Mouse (Mus musculus): ENCODE results near the gene Dpm1. TPM values are rescaled to one million over a fixed set of nuclear protein-coding genes. Genes with fewer than 3 reads are reported as not detected.

Gene Dpm1
- total RNA-seq, 2 experiments from 2014 or later = 5.4 to 44.0 TPM

GRCm38 (mm10) chr2:168230773-168231470 lies 531 bp upstream of the Dpm1 start:
- no peak for ATAC-seq (replicated peaks; ENCODE audit: low FRiP score, poor library complexity, severe bottlenecking)

- peak; percentile 32; the same call in 1 of the 2 replicates for ATAC-seq (replicated peaks; ENCODE audit: low FRiP score, poor library complexity, severe bottlenecking)
Measured at GRCm38 (mm10) chr2:168229116-168230025, 1.0 kb downstream of the Dpm1 start.

GRCm38 (mm10) chr2:168223326-168223725 lies 7.1 kb downstream of the Dpm1 start:
- ATAC-seq (replicated peaks; ENCODE audit: low FRiP score, poor library complexity, severe bottlenecking) = no peak

- no peak for ATAC-seq (replicated peaks; ENCODE audit: low FRiP score, poor library complexity, severe bottlenecking)
Measured at GRCm38 (mm10) chr2:168213788-168214397, 16.5 kb downstream of the Dpm1 start.

- ATAC-seq (replicated peaks; ENCODE audit: low FRiP score, poor library complexity, severe bottlenecking) = no peak
Measured at GRCm38 (mm10) chr2:168207883-168208282, 22.5 kb downstream of the Dpm1 start.

- ATAC-seq (replicated peaks; ENCODE audit: low FRiP score, poor library complexity, severe bottlenecking) = peak; percentile 91
Measured at GRCm38 (mm10) chr2:168206725-168207644, 23.4 kb downstream of the Dpm1 start, which contains the start of gene Adnp. Gene Adnp (minus strand): TSS chr2:168207112.

- ATAC-seq (replicated peaks; ENCODE audit: low FRiP score, poor library complexity, severe bottlenecking) = peak; percentile 8; the same call in 1 of the 2 replicates
Measured at GRCm38 (mm10) chr2:168205681-168206631, 24.4 kb downstream of the Dpm1 start.

- peak; percentile 75 for ATAC-seq (replicated peaks; ENCODE audit: low FRiP score, poor library complexity, severe bottlenecking)
Measured at GRCm38 (mm10) chr2:168205265-168205664, 25.1 kb downstream of the Dpm1 start.

GRCm38 (mm10) chr2:168204476-168204999 lies 25.9 kb downstream of the Dpm1 start:
- no peak for ATAC-seq (replicated peaks; ENCODE audit: low FRiP score, poor library complexity, severe bottlenecking)

GRCm38 (mm10) chr2:168200014-168200691 lies 30.2 kb downstream of the Dpm1 start:
- no peak for ATAC-seq (replicated peaks; ENCODE audit: low FRiP score, poor library complexity, severe bottlenecking)

- ATAC-seq (replicated peaks; ENCODE audit: low FRiP score, poor library complexity, severe bottlenecking) = no peak
Measured at GRCm38 (mm10) chr2:168199476-168199875, 30.9 kb downstream of the Dpm1 start.

- no peak for ATAC-seq (replicated peaks; ENCODE audit: low FRiP score, poor library complexity, severe bottlenecking)
Measured at GRCm38 (mm10) chr2:168198421-168198820, 32.0 kb downstream of the Dpm1 start.

GRCm38 (mm10) chr2:168195721-168196120 lies 34.7 kb downstream of the Dpm1 start:
- ATAC-seq (replicated peaks; ENCODE audit: low FRiP score, poor library complexity, severe bottlenecking) = no peak

GRCm38 (mm10) chr2:168193685-168194084 lies 36.7 kb downstream of the Dpm1 start:
- ATAC-seq (replicated peaks; ENCODE audit: low FRiP score, poor library complexity, severe bottlenecking) = no peak

GRCm38 (mm10) chr2:168191856-168192255 lies 38.5 kb downstream of the Dpm1 start:
- no peak for ATAC-seq (replicated peaks; ENCODE audit: low FRiP score, poor library complexity, severe bottlenecking)

GRCm38 (mm10) chr2:168175946-168176345 lies 54.4 kb downstream of the Dpm1 start:
- ATAC-seq (replicated peaks; ENCODE audit: low FRiP score, poor library complexity, severe bottlenecking) = no peak

- peak; percentile 94 for ATAC-seq (replicated peaks; ENCODE audit: low FRiP score, poor library complexity, severe bottlenecking)
Measured at GRCm38 (mm10) chr2:168170167-168170685, 60.2 kb downstream of the Dpm1 start.
